ENCODE assay signal across 9 mouse cellular contexts in the genomic region with DNA sequence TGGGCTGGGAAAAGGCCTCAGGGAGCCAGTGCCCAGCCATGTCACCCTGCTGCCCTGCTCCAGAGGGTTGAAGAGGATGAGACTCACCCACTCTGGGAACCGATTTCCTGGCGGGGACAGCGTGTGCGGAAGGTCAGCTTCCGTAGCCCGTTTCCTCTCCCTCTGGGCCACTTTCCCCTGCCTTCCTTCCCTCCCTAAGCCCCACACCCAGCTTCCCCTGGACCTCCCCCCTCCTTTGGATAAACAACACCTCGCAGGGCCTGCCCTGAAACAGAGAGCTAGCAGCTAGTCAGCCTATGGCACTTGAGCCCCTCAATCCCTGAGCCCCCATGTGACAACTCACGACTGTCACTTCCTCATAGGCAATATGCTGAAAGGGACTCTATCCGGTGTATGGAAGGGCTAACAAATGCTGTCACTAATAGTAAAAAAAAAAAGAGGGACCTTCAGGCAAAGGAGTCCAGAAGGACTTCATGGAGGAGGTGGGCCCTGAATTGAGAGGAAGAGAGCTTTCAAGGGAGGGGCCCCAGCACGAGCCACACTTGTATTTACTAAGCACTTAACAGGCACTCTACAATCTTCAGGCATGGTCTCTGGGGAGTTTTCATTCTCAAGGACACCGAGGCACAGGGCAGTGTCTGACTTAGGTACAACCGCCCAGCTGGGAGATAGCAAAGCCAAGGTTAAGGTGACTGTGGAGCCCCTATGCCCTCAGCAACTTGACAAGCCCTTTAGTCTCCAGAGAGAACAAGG. TPM values are rescaled to one million over a fixed set of nuclear protein-coding genes. Genes with fewer than 3 reads are reported as not detected.
DNase-seq lines count a peak whose midpoint lies in the region; ATAC-seq lines count a peak whose summit lies in the region.
"Had no signal": no experiment of that assay in that cellular context is flagged by ENCODE, and none has a peak within 500 bp of the region (broad histone marks: within the 10 kb centered on the region; RNA-seq: fewer than 3 reads in every experiment).

No protein-coding gene starts in this region.

- H3K9me3 ChIP-seq in heart, embryonic 10.5 days: no peaks in the 10 kb centered on the region
- no peaks in the 10 kb centered on the region for H3K9me3 ChIP-seq in heart, embryonic 12.5 days (replicated peaks)

- no peak for DNase-seq in heart, embryonic 10.5 days (ENCODE audit: low spot score)
- no peak for DNase-seq in heart, adult 8-10 months (ENCODE audit: low spot score)
- DNase-seq in kidney, postnatal 36 days: peak; percentile 24 to 34
- DNase-seq in right cerebral cortex, adult 18-20 months: no peak
- DNase-seq in cerebellum, adult 9-11 months: no peak
- no peak for DNase-seq in urinary bladder, postnatal 25 days (ENCODE audit: low spot score)
- DNase-seq: right cerebral cortex, postnatal 25 days had no signal

- peaks cover 40% of the 10 kb centered on the region for H3K4me1 ChIP-seq in heart, embryonic 10.5 days
- peaks cover 40% of the 10 kb centered on the region for H3K4me1 ChIP-seq in heart, embryonic 12.5 days (replicated peaks)

- no peak overlapping the region for H3K9ac ChIP-seq in heart, embryonic 12.5 days

- peaks cover 15% of the 10 kb centered on the region for H3K79me2 ChIP-seq in macrophage (ENCODE audit: inconsistent target)

- peak overlapping the region; percentile 33 for H3K4me2 ChIP-seq in heart, embryonic 12.5 days

- H3K36me3 ChIP-seq in heart, embryonic 10.5 days: peaks cover 3% of the 10 kb centered on the region; the same call in 1 of the 2 replicates
- peaks cover 7% of the 10 kb centered on the region; the same call in 1 of the 2 replicates for H3K36me3 ChIP-seq in heart, embryonic 12.5 days
- peaks cover 14% of the 10 kb centered on the region for H3K36me3 ChIP-seq in macrophage (ENCODE audit: inconsistent target)

- 32% methylated on average over 12 of the region's 12 CpGs for WGBS in heart, embryonic 10.5 days
- WGBS in heart, embryonic 12.5 days: 24% methylated on average over 12 of the region's 12 CpGs
- WGBS in macrophage (ENCODE audit: missing documents): 14% methylated on average over 12 of the region's 12 CpGs

- no peaks in the 10 kb centered on the region for H3K27me3 ChIP-seq in heart, embryonic 10.5 days (ENCODE audit: insufficient read depth, poor library complexity, severe bottlenecking)
- no peaks in the 10 kb centered on the region for H3K27me3 ChIP-seq in heart, embryonic 12.5 days (replicated peaks)

- ATAC-seq in heart, embryonic 12.5 days (ENCODE audit: insufficient number of reproducible peaks, low FRiP score): peak; percentile 54

- H3K4me3 ChIP-seq in heart, embryonic 10.5 days: peak overlapping the region; percentile 23; the same call in 1 of the 2 replicates
- no peak overlapping the region for H3K4me3 ChIP-seq in heart, embryonic 12.5 days
- peak overlapping the region; percentile 51 for H3K4me3 ChIP-seq in macrophage (ENCODE audit: inconsistent target)

- H3K27ac ChIP-seq in heart, embryonic 10.5 days: peak overlapping the region; percentile 67
- H3K27ac ChIP-seq in heart, embryonic 12.5 days (ENCODE audit: poor library complexity, severe bottlenecking): peak overlapping the region; percentile 47
- peak overlapping the region; percentile 77 for H3K27ac ChIP-seq in macrophage

RNA-seq across cellular contexts. Expression of gene Myo7a, which starts 34.6 kb away (rescaled TPM):
- polyA plus RNA-seq in heart, embryonic 10.5 days (2016; fragmentation: Nextera tagmentation; extraction: Ambion mirVana): 16.4 and 17.3 TPM in 2 replicates
- total RNA-seq in heart, adult 8-10 months (2022): 1 to 10 TPM; 3.6 to 4.7 (median 4.3) TPM
- polyA plus RNA-seq in heart, embryonic 12.5 days (2016; fragmentation: Nextera tagmentation; extraction: Ambion mirVana): 13.6 and 14.4 TPM in 2 replicates
- total RNA-seq in macrophage (2018; cell fraction: chromatin; rRNA removed): 100 to 1,000 TPM in 3 of 26 experiments, 10 to 100 TPM in 22, 1 to 10 TPM in 1; 6.6 to 104 (median 61.0) TPM
- 10 to 100 TPM; 12.8 to 41.8 (median 21.1) TPM for total RNA-seq in macrophage (2018; cell fraction: cytosol; rRNA removed)
- total RNA-seq in macrophage (2018; cell fraction: nucleus; rRNA removed): 100 to 1,000 TPM in 1 of 26 experiments, 10 to 100 TPM in 22, 1 to 10 TPM in 3; 6.1 to 122 (median 36.1) TPM
- 19.5 to 48.5 TPM (median 22.7 TPM) in 3 replicates for polyA plus RNA-seq in macrophage (2018)

Comparison
In these comparisons a context has a peak if more than half of its experiments do, and no peak if none do; other contexts are left out.
1. DNase-seq: peak in kidney, postnatal 36 days (2 of 2); none in heart, embryonic 10.5 days (single experiment), heart, adult 8-10 months (single experiment), right cerebral cortex, adult 18-20 months (single experiment), cerebellum, adult 9-11 months (single experiment) and urinary bladder, postnatal 25 days (single experiment).
2. Peak in every context shown above with its lines, with median percentiles within 50 percentile points of each other: H3K27ac ChIP-seq.